Mouse (Mus musculus) CH12.LX (cell line): ENCODE measurements around the gene Gfod2. TPM values are rescaled to one million over a fixed set of nuclear protein-coding genes. Genes with fewer than 3 reads are reported as not detected.
A peak's percentile ranks its signal among the peaks of the same experiment; 100 is the strongest.

Experiments
- DNase-seq: peaks from one replicate; pipeline ENCODE4 v3.0.0-alpha.2; 2013; ENCODE audit errors: extremely low read depth
- H3K27ac ChIP-seq: 2 replicates; pipeline ENCODE4 v1.5.1; 2012; ENCODE audit warnings: low read depth, mild to moderate bottlenecking, control low read depth, moderate library complexity; ENCODE audit not compliant: insufficient read depth
- H3K27me3 ChIP-seq: replicated peaks from 2 replicates; pipeline ENCODE3; 2012; ENCODE audit warnings: inconsistent platforms
- H3K36me3 ChIP-seq, 2 experiments: replicated peaks in 1 of 2; 2 replicates each; pipeline versions ENCODE3 to v1.6.1; 2012; ENCODE audit warnings: inconsistent platforms in 1 of 2, low read length in 1 of 2, mild to moderate bottlenecking in 1 of 2, mixed read lengths in 1 of 2, moderate library complexity in 1 of 2; ENCODE audit not compliant: control insufficient read depth in 1 of 2, insufficient read depth in 1 of 2
- H3K4me1 ChIP-seq, 2 experiments: 2 replicates each; pipeline ENCODE4 v1.6.1; 2012; ENCODE audit warnings: inconsistent platforms in 1 of 2, moderate library complexity in 1 of 2; ENCODE audit not compliant: insufficient read depth in 2 of 2, control insufficient read depth in 1 of 2
- H3K4me2 ChIP-seq: 2 replicates; pipeline ENCODE4 v1.6.1; 2012; ENCODE audit warnings: low read depth, mild to moderate bottlenecking, control low read depth; ENCODE audit not compliant: poor library complexity, insufficient read depth, severe bottlenecking
- H3K4me3 ChIP-seq, 3 experiments: fragments of 150-350 bp in 1 of 3; sonication (generic) in 1 of 3; replicated peaks in 1 of 3; 2 replicates each; pipeline versions ENCODE3 to v1.5.1; 2011 to 2012; ENCODE audit warnings: low read depth in 2 of 3, low read length in 2 of 3, mild to moderate bottlenecking in 2 of 3, moderate library complexity in 2 of 3, control low read depth in 1 of 3, improper control_type of control experiment in 1 of 3, inconsistent platforms in 1 of 3, mixed read lengths in 1 of 3; ENCODE audit not compliant: poor library complexity in 1 of 3
- H3K79me2 ChIP-seq: replicated peaks from 2 replicates; pipeline ENCODE4 v1.6.1; 2012; ENCODE audit warnings: mild to moderate bottlenecking, moderate library complexity; ENCODE audit not compliant: control insufficient read depth, poor library complexity, insufficient read depth, severe bottlenecking; ENCODE audit errors: extremely low read depth
- H3K9ac ChIP-seq: 2 replicates; pipeline ENCODE4 v1.6.1; 2012; ENCODE audit warnings: low read depth, mild to moderate bottlenecking, control low read depth, moderate library complexity; ENCODE audit not compliant: insufficient read depth
- H3K9me3 ChIP-seq: replicated peaks from 2 replicates; pipeline ENCODE3; 2012; ENCODE audit warnings: low read length, inconsistent platforms, mixed read lengths
- CHD2 ChIP-seq: IDR thresholded peaks from 2 replicates; pipeline ENCODE4 v1.6.1; 2011; ENCODE audit warnings: low read length, improper control_type of control experiment
- E2F4 ChIP-seq: IDR thresholded peaks from 2 replicates; pipeline ENCODE4 v1.6.1; 2011; ENCODE audit warnings: low read depth, low read length, improper control_type of control experiment; ENCODE audit not compliant: insufficient replicate concordance
- ETS1 ChIP-seq: conservative IDR thresholded peaks from 2 replicates; pipeline ENCODE4 v1.6.1; 2012; ENCODE audit warnings: low read depth, mild to moderate bottlenecking, inconsistent platforms, low read length, improper control_type of control experiment, moderate library complexity
- GABPA ChIP-seq: IDR thresholded peaks from 2 replicates; pipeline ENCODE4 v1.6.1; 2012; ENCODE audit warnings: low read depth, low read length, improper control_type of control experiment, inconsistent platforms; ENCODE audit not compliant: insufficient replicate concordance
- KAT2A ChIP-seq: IDR thresholded peaks from 2 replicates; pipeline ENCODE4 v1.6.1; 2012; ENCODE audit warnings: low read length, improper control_type of control experiment, inconsistent platforms; ENCODE audit not compliant: insufficient replicate concordance
- MAX ChIP-seq: IDR thresholded peaks from 2 replicates; pipeline ENCODE4 v1.6.1; 2011; ENCODE audit warnings: low read length, improper control_type of control experiment
- MXI1 ChIP-seq: IDR thresholded peaks from 2 replicates; pipeline ENCODE4 v1.6.1; 2011; ENCODE audit warnings: mild to moderate bottlenecking, low read depth, low read length, improper control_type of control experiment
- POLR2A ChIP-seq: IDR thresholded peaks from 2 replicates; pipeline ENCODE4 v1.6.1; 2011; ENCODE audit warnings: low read depth, mild to moderate bottlenecking, improper control_type of control experiment, low read length
- TCF12 ChIP-seq: IDR thresholded peaks from 2 replicates; pipeline ENCODE4 v1.6.1; 2014; ENCODE audit warnings: low read depth, mild to moderate bottlenecking, inconsistent platforms, low read length, improper control_type of control experiment
- USF1 ChIP-seq: IDR thresholded peaks from 2 replicates; pipeline ENCODE4 v1.6.1; 2014; ENCODE audit warnings: low read depth, mild to moderate bottlenecking, inconsistent platforms, low read length, improper control_type of control experiment
- ZC3H11A ChIP-seq: IDR thresholded peaks from 2 replicates; pipeline ENCODE4 v1.6.1; 2012; ENCODE audit warnings: low read depth, mild to moderate bottlenecking, inconsistent platforms, low read length, improper control_type of control experiment
- ZMIZ1 ChIP-seq: IDR thresholded peaks from 2 replicates; pipeline ENCODE4 v1.6.1; 2012; ENCODE audit warnings: low read depth, mild to moderate bottlenecking, inconsistent platforms, low read length, improper control_type of control experiment
- ZNF384 ChIP-seq: IDR thresholded peaks from 2 replicates; pipeline ENCODE4 v1.6.1; 2012; ENCODE audit warnings: low read depth, low read length, improper control_type of control experiment, inconsistent platforms
- dilution Hi-C: fragments of 300-500 bp; cut with MboI; formaldehyde crosslinking; loops from 2 replicates; pipeline ENCODE4 v1.14.3; 2020; ENCODE audit warnings: low sequenced_read_pairs; ENCODE audit not compliant: extremely low pct_unique_long_range_greater_than_20kb, extremely low pct_ligation_motif_present
- in situ Hi-C: fragments of 300-500 bp; cut with MboI; formaldehyde crosslinking; loops from 3 replicates; pipeline ENCODE4 v1.14.3; 2019; ENCODE audit warnings: low sequenced_read_pairs, low pct_ligation_motif_present, low pct_unique_long_range_greater_than_20kb, mixed read lengths
- polyA plus RNA-seq: library from polyadenylated mRNA; unstranded; fragments of >175 nt; gene quantifications from 2 replicates; pipeline ENCODE4 v1.2.1, GENCODE M21; 2012; ENCODE audit warnings: low read depth; ENCODE audit not compliant: insufficient read length
- total RNA-seq, 2 experiments: library from RNA; depleted of rRNA; stranded (reverse); fragments of 300-350 nt in 1 of 2; fragments of >200 nt in 1 of 2; gene quantifications; 2 replicates each; pipeline ENCODE4 v1.2.3; 2012 to 2014

The Gfod2 gene
- total and polyA plus RNA-seq, 3 experiments, result 1.7 to 3.1 (median 3.1) TPM

- Histone ChIP-seq H3K27ac (no peak overlapping the region), H3K9me3 (no peaks in the 10 kb centered on the region), H3K4me2 (peak overlapping the region; percentile 66), H3K79me2 (no peaks in the 10 kb centered on the region; the same call in 1 of the 2 replicates), H3K4me3 (peak overlapping the region in 2 of 3 experiments; percentile 12 to 28), H3K27me3 (no peaks in the 10 kb centered on the region), H3K9ac (0 out of 2 replicates have a peak overlapping the region, but pooled peaks have one; percentile 74), H3K4me1 (peaks cover 6 to 33% of the 10 kb centered on the region in 2 experiments), H3K36me3 (peaks cover 21 to 36% of the 10 kb centered on the region in 2 experiments)
- dilution Hi-C loops, result no loop called here
- DNase-seq, result no peak
- TF ChIP-seq CHD2, result no peak
- TF ChIP-seq MAX, result no peak
- no peak for TF ChIP-seq GABPA
- in situ Hi-C loops, result loop anchor here (25.0 kb wide), 1 partner anchor 331 kb away; no protein-coding TSS in a partner anchor
Measured at GRCm38 (mm10) chr8:105706426-105706825, 52.0 kb downstream of the Gfod2 start.

- H3K4me1 ChIP-seq, result peaks cover 6 to 37% of the 10 kb centered on the region in 2 experiments
- in situ Hi-C loops (loop anchor here (5.0 to 25.0 kb wide), 2 partner anchors 108 to 332 kb away; no protein-coding TSS in a partner anchor), dilution Hi-C loops (no loop called here)
- H3K36me3 ChIP-seq, result peaks cover 21 to 36% of the 10 kb centered on the region in 2 experiments
- TF ChIP-seq ETS1 (no peak), ZMIZ1 (no peak), MXI1 (no peak), TCF12 (no peak), ZC3H11A (no peak), USF1 (no peak), ZNF384 (no peak), KAT2A (no peak), E2F4 (no peak), MAX (no peak)
- no peaks in the 10 kb centered on the region; the same call in 1 of the 2 replicates for H3K79me2 ChIP-seq
- no peaks in the 10 kb centered on the region for H3K9me3 ChIP-seq
- no peak for DNase-seq
- H3K27me3 ChIP-seq, result no peaks in the 10 kb centered on the region
- no peak overlapping the region for H3K9ac ChIP-seq
- H3K4me3 ChIP-seq, result no peak overlapping the region
- H3K4me2 ChIP-seq, result no peak overlapping the region
- no peak overlapping the region for H3K27ac ChIP-seq
Measured at GRCm38 (mm10) chr8:105704955-105705354, 53.5 kb downstream of the Gfod2 start.

GRCm38 (mm10) chr8:105704146-105704812 is 54.2 kb downstream of the Gfod2 start:
- TF ChIP-seq POLR2A, result no peak
- H3K4me1 ChIP-seq, result peaks cover 12 to 44% of the 10 kb centered on the region in 2 experiments
- dilution Hi-C loops, result no loop called here

More at GRCm38 (mm10) chr8:105704146-105704812, 54.2 kb downstream of the Gfod2 start:
- Histone ChIP-seq H3K27me3 (no peaks in the 10 kb centered on the region), H3K4me3 (no peak overlapping the region), H3K9ac (no peak overlapping the region), H3K4me2 (no peak overlapping the region), H3K79me2 (no peaks in the 10 kb centered on the region; the same call in 1 of the 2 replicates), H3K36me3 (peaks cover 23 to 42% of the 10 kb centered on the region in 2 experiments), H3K9me3 (no peaks in the 10 kb centered on the region), H3K27ac (no peak overlapping the region)
- DNase-seq, result no peak
- in situ Hi-C loops, result loop anchor here (5.0 to 25.0 kb wide), 2 partner anchors 107 to 333 kb away; no protein-coding TSS in a partner anchor
